Mouse (Mus musculus) liver, embryonic 16.5 days (tissue): ENCODE results near the gene Rreb1. TPM values are rescaled to one million over a fixed set of nuclear protein-coding genes. Genes with fewer than 3 reads are reported as not detected.

Source experiments
- ATAC-seq: fragments of 200-750 bp; cut with Nextera tagmentation; 2 replicates; pipeline ENCODE4 v1.8.0; 2017; ENCODE audit warnings: low read depth, mild to moderate bottlenecking, moderate number of reproducible peaks, moderate library complexity
- H3K27ac ChIP-seq: fragments of 300-500 bp; sonication (generic); 2 replicates; pipeline ENCODE4 v1.5.1; 2014; ENCODE audit warnings: mild to moderate bottlenecking, low read length
- H3K27me3 ChIP-seq: fragments of 300-500 bp; sonication (generic); 2 replicates; pipeline ENCODE4 v1.6.1; 2014; ENCODE audit warnings: low read depth, low read length, mixed read lengths; ENCODE audit not compliant: control insufficient read depth, insufficient read depth
- H3K36me3 ChIP-seq: fragments of 300-500 bp; sonication (generic); 2 replicates; pipeline ENCODE4 v1.6.1; 2014; ENCODE audit warnings: mild to moderate bottlenecking; ENCODE audit not compliant: control insufficient read depth, insufficient read depth
- H3K4me1 ChIP-seq: fragments of 300-500 bp; sonication (generic); 2 replicates; pipeline ENCODE4 v1.6.1; 2014; ENCODE audit warnings: low read depth, low read length, mixed read lengths; ENCODE audit not compliant: control insufficient read depth
- H3K4me2 ChIP-seq: fragments of 300-500 bp; sonication (generic); 2 replicates; pipeline ENCODE4 v1.6.1; 2014; ENCODE audit warnings: low read depth, low read length, mixed read lengths
- H3K4me3 ChIP-seq: fragments of 300-500 bp; sonication (generic); 2 replicates; pipeline ENCODE4 v1.5.1; 2014; ENCODE audit warnings: low read depth, mild to moderate bottlenecking, low read length
- H3K9ac ChIP-seq: fragments of 300-500 bp; sonication (generic); 2 replicates; pipeline ENCODE4 v1.6.1; 2014; ENCODE audit warnings: low read depth, low read length
- H3K9me3 ChIP-seq: fragments of 300-500 bp; sonication (generic); replicated peaks from 2 replicates; pipeline ENCODE4 v1.6.1; 2016; ENCODE audit warnings: low read length; ENCODE audit not compliant: control insufficient read depth
- WGBS: fragments of 180-500 bp; shearing (Covaris S2); extraction: QIAGEN DNeasy Blood & Tissue Kit; methylation state at CpG from one replicate; pipeline ENCODE4 v1.1.7; 2014; ENCODE audit not compliant: insufficient replicate concordance; 5-methylcytosine and 5-hydroxymethylcytosine counted together
- polyA plus RNA-seq: library from polyadenylated mRNA; unstranded; fragments of >200 nt; fragmentation: Nextera tagmentation; extraction: Ambion mirVana; gene quantifications from 2 replicates; pipeline ENCODE4 v1.2.1, GENCODE M21; 2015

The Rreb1 gene
- polyA plus RNA-seq, 1 experiment from 2014 or later = 5.9 TPM

GRCm38 (mm10) chr13:37936351-37936750 lies 158.2 kb downstream of the Rreb1 start:
- H3K9ac ChIP-seq = no peak overlapping the region
- peaks cover 29% of the 10 kb centered on the region for H3K36me3 ChIP-seq
- 65% methylated on average over 3 of the region's 3 CpGs for WGBS
- H3K4me1 ChIP-seq = peaks cover 4% of the 10 kb centered on the region
- ATAC-seq = no peak
- no peaks in the 10 kb centered on the region for H3K9me3 ChIP-seq
- H3K27me3 ChIP-seq = no peaks in the 10 kb centered on the region
- H3K27ac ChIP-seq = no peak overlapping the region
- H3K4me3 ChIP-seq = no peak overlapping the region
- H3K4me2 ChIP-seq = no peak overlapping the region

GRCm38 (mm10) chr13:37940167-37940566 lies 162.0 kb downstream of the Rreb1 start:
- no peaks in the 10 kb centered on the region for H3K27me3 ChIP-seq
- 68% methylated on average over 2 of the region's 2 CpGs for WGBS
- peaks cover 10% of the 10 kb centered on the region for H3K4me1 ChIP-seq
- peak overlapping the region; percentile 64 for H3K27ac ChIP-seq
- peaks cover 10% of the 10 kb centered on the region for H3K36me3 ChIP-seq
- H3K4me2 ChIP-seq = no peak overlapping the region
- H3K4me3 ChIP-seq = no peak overlapping the region
- H3K9me3 ChIP-seq = no peaks in the 10 kb centered on the region
- no peak overlapping the region for H3K9ac ChIP-seq
- ATAC-seq = peak; percentile 44

GRCm38 (mm10) chr13:37940649-37941048 lies 162.4 kb downstream of the Rreb1 start:
- Histone ChIP-seq H3K4me2 (no peak overlapping the region), H3K4me1 (peaks cover 10% of the 10 kb centered on the region), H3K27ac (peak overlapping the region; percentile 64), H3K9me3 (no peaks in the 10 kb centered on the region), H3K36me3 (peaks cover 7% of the 10 kb centered on the region), H3K27me3 (no peaks in the 10 kb centered on the region), H3K4me3 (no peak overlapping the region), H3K9ac (no peak overlapping the region)
- 66% methylated on average over 5 of the region's 5 CpGs for WGBS
- peak; percentile 80 for ATAC-seq

- Histone ChIP-seq H3K27ac (peak overlapping the region; percentile 77), H3K4me1 (peaks cover 10% of the 10 kb centered on the region), H3K9me3 (no peaks in the 10 kb centered on the region), H3K27me3 (no peaks in the 10 kb centered on the region), H3K4me2 (no peak overlapping the region), H3K4me3 (no peak overlapping the region), H3K9ac (no peak overlapping the region), H3K36me3 (peaks cover 5% of the 10 kb centered on the region; the same call in 1 of the 2 replicates)
- no peak for ATAC-seq
- 72% methylated on average over 5 of the region's 5 CpGs for WGBS
Measured at GRCm38 (mm10) chr13:37941138-37941645, 163.0 kb downstream of the Rreb1 start.

GRCm38 (mm10) chr13:37941950-37942886 lies 164.0 kb downstream of the Rreb1 start:
- Histone ChIP-seq H3K4me1 (peaks cover 13% of the 10 kb centered on the region), H3K9me3 (no peaks in the 10 kb centered on the region), H3K4me3 (no peak overlapping the region), H3K27me3 (no peaks in the 10 kb centered on the region), H3K9ac (no peak overlapping the region), H3K27ac (peak overlapping the region; percentile 77), H3K4me2 (no peak overlapping the region), H3K36me3 (peaks cover 2% of the 10 kb centered on the region; the same call in 1 of the 2 replicates)
- peak; percentile 62 for ATAC-seq
- WGBS = 74% methylated on average over 17 of the region's 17 CpGs

GRCm38 (mm10) chr13:37942887-37943331 lies 164.7 kb downstream of the Rreb1 start:
- peak; percentile 7; the same call in 1 of the 2 replicates for ATAC-seq
- peaks cover 13% of the 10 kb centered on the region for H3K4me1 ChIP-seq
- no peak overlapping the region for H3K4me3 ChIP-seq
- no peaks in the 10 kb centered on the region for H3K27me3 ChIP-seq
- peak overlapping the region; percentile 65 for H3K27ac ChIP-seq
- no peaks in the 10 kb centered on the region for H3K9me3 ChIP-seq
- no peak overlapping the region for H3K4me2 ChIP-seq
- no peak overlapping the region for H3K9ac ChIP-seq
- H3K36me3 ChIP-seq = peaks cover 9% of the 10 kb centered on the region; the same call in 1 of the 2 replicates
- WGBS = 66% methylated on average over 4 of the region's 4 CpGs

GRCm38 (mm10) chr13:37943466-37943865 lies 165.3 kb downstream of the Rreb1 start:
- Histone ChIP-seq H3K9ac (no peak overlapping the region), H3K27me3 (no peaks in the 10 kb centered on the region), H3K27ac (peak overlapping the region; percentile 65), H3K4me1 (peaks cover 13% of the 10 kb centered on the region), H3K9me3 (no peaks in the 10 kb centered on the region), H3K4me2 (no peak overlapping the region), H3K36me3 (peaks cover 9% of the 10 kb centered on the region; the same call in 1 of the 2 replicates), H3K4me3 (no peak overlapping the region)
- ATAC-seq = no peak
- 69% methylated on average over 3 of the region's 3 CpGs for WGBS

GRCm38 (mm10) chr13:37944306-37944705 lies 166.1 kb downstream of the Rreb1 start:
- Histone ChIP-seq H3K27me3 (no peaks in the 10 kb centered on the region), H3K9ac (no peak overlapping the region), H3K27ac (no peak overlapping the region), H3K4me3 (no peak overlapping the region), H3K4me1 (peaks cover 13% of the 10 kb centered on the region), H3K36me3 (peaks cover 16% of the 10 kb centered on the region; the same call in 1 of the 2 replicates), H3K9me3 (no peaks in the 10 kb centered on the region), H3K4me2 (no peak overlapping the region)
- 64% methylated on average over 1 of the region's 1 CpGs for WGBS
- ATAC-seq = no peak

GRCm38 (mm10) chr13:37945392-37945791 lies 167.2 kb downstream of the Rreb1 start:
- Histone ChIP-seq H3K36me3 (peaks cover 19% of the 10 kb centered on the region; the same call in 1 of the 2 replicates), H3K4me3 (no peak overlapping the region), H3K27ac (no peak overlapping the region), H3K4me2 (no peak overlapping the region), H3K27me3 (no peaks in the 10 kb centered on the region), H3K4me1 (peaks cover 9% of the 10 kb centered on the region), H3K9me3 (no peaks in the 10 kb centered on the region), H3K9ac (no peak overlapping the region)
- ATAC-seq = no peak
- 73% methylated on average over 8 of the region's 8 CpGs for WGBS
